Mouse (Mus musculus): ENCODE measurements around the gene Gm8362. TPM values are rescaled to one million over a fixed set of nuclear protein-coding genes. Genes with fewer than 3 reads are reported as not detected.

The Gm8362 gene
- not detected for polyA plus RNA-seq (2012; fragmentation: generic; extraction: Trizol)

GRCm38 (mm10) chr14:6774311-6774710, at the start of gene Gm8362:
TSS of gene Gm8362 (minus strand) at chr14:6774411.

GRCm38 (mm10) chr14:6742232-6742631, 32.0 kb downstream of the Gm8362 start, which contains the start of gene Gm3636:
TSS of gene Gm3636 (minus strand) at chr14:6742332.

GRCm38 (mm10) chr14:6720151-6720550, 54.1 kb downstream of the Gm8362 start, which contains the start of gene Gm8050:
TSS of gene Gm8050 (minus strand) at chr14:6720251.

Other genes starting within 250 kb of the Gm8362 start
- gene Gm8356, start 237.1 kb downstream of the Gm8362 start, polyA plus RNA-seq (2012; fragmentation: generic; extraction: Trizol) = not detected
- gene Gm3629, start 183.8 kb downstream of the Gm8362 start, polyA plus RNA-seq (2012; fragmentation: generic; extraction: Trizol) = not detected
- not detected for gene Gm3460, start 152.0 kb downstream of the Gm8362 start, polyA plus RNA-seq (2012; fragmentation: generic; extraction: Trizol)
- gene Gm10251, start 90.2 kb downstream of the Gm8362 start, polyA plus RNA-seq (2012; fragmentation: generic; extraction: Trizol) = not detected
- gene Gm8050, start 54.2 kb downstream of the Gm8362 start, polyA plus RNA-seq (2012; fragmentation: generic; extraction: Trizol) = not detected
- under 1 TPM; 0.01 to 0.41 TPM for gene Gm3636, start 32.1 kb downstream of the Gm8362 start, polyA plus RNA-seq (2012; fragmentation: generic; extraction: Trizol)
- not detected for gene Gm3642, start 65.9 kb upstream of the Gm8362 start, polyA plus RNA-seq (2012; fragmentation: generic; extraction: Trizol)
- not detected for gene Gm3667, start 115.6 kb upstream of the Gm8362 start, polyA plus RNA-seq (2012; fragmentation: generic; extraction: Trizol)
- not detected for gene Gm6356, start 199.4 kb upstream of the Gm8362 start, polyA plus RNA-seq (2012; fragmentation: generic; extraction: Trizol)

Data from C3H10T1/2 (cell line).